Mouse (Mus musculus) limb, embryonic 10.5 days (tissue): Measurements from ENCODE around the gene Sf3a3. TPM values are rescaled to one million over a fixed set of nuclear protein-coding genes. Genes with fewer than 3 reads are reported as not detected.

Source experiments
- DNase-seq: peaks from one replicate; pipeline ENCODE4 v3.0.0-alpha.2; 2017; ENCODE audit warnings: low spot score
- H3K27ac ChIP-seq: fragments of 300-500 bp; sonication (generic); 2 replicates; pipeline ENCODE4 v1.5.1; 2016; ENCODE audit warnings: mild to moderate bottlenecking
- H3K27me3 ChIP-seq: fragments of 300-500 bp; sonication (generic); 2 replicates; pipeline ENCODE4 v1.6.1; 2016; ENCODE audit warnings: low read depth, mild to moderate bottlenecking; ENCODE audit not compliant: poor library complexity, severe bottlenecking
- H3K36me3 ChIP-seq: fragments of 300-500 bp; sonication (generic); 2 replicates; pipeline ENCODE4 v1.6.1; 2016; ENCODE audit warnings: mild to moderate bottlenecking, moderate library complexity
- H3K4me1 ChIP-seq: fragments of 300-500 bp; sonication (generic); 2 replicates; pipeline ENCODE4 v1.6.1; 2016
- H3K4me3 ChIP-seq: fragments of 300-500 bp; sonication (generic); 2 replicates; pipeline ENCODE4 v1.5.1; 2016; ENCODE audit warnings: mild to moderate bottlenecking, moderate library complexity
- H3K9me3 ChIP-seq: fragments of 300-500 bp; sonication (generic); replicated peaks from 2 replicates; pipeline ENCODE4 v1.6.1; 2016; ENCODE audit warnings: mild to moderate bottlenecking
- WGBS: fragments of 180-500 bp; shearing (Covaris S2); methylation state at CpG from one replicate; pipeline ENCODE4 v1.1.7; 2016; 5-methylcytosine and 5-hydroxymethylcytosine counted together
- polyA plus RNA-seq: library from polyadenylated mRNA; unstranded; fragments of >200 nt; fragmentation: Nextera tagmentation; extraction: Ambion mirVana; gene quantifications from 2 replicates; pipeline ENCODE4 v1.2.1, GENCODE M21; 2016

Sf3a3 gene
- 270 and 284 TPM in 2 replicates for polyA plus RNA-seq

GRCm38 (mm10) chr4:124714545-124715481 lies at the start of gene Sf3a3:
Sf3a3 (plus strand) TSS chr4:124714776.
- Histone ChIP-seq H3K27ac (peak within 1 kb of the TSS; percentile 90), H3K27me3 (no peaks in the 10 kb centered on the region), H3K9me3 (no peaks in the 10 kb centered on the region), H3K4me1 (peaks cover 28% of the 10 kb centered on the region), H3K4me3 (peak within 1 kb of the TSS; percentile 77), H3K36me3 (peaks cover 41% of the 10 kb centered on the region)
- WGBS, result under 1% methylated on average over 57 of the region's 57 CpGs
- DNase-seq, result peak; percentile 97

GRCm38 (mm10) chr4:124667476-124668033 lies 47.0 kb upstream of the Sf3a3 start:
- H3K4me1 ChIP-seq, result peaks cover 20% of the 10 kb centered on the region
- H3K36me3 ChIP-seq, result no peaks in the 10 kb centered on the region
- H3K27ac ChIP-seq, result no peak overlapping the region
- 40% methylated on average over 14 of the region's 14 CpGs for WGBS
- no peaks in the 10 kb centered on the region for H3K9me3 ChIP-seq
- no peak for DNase-seq
- peaks cover 98% of the 10 kb centered on the region for H3K27me3 ChIP-seq
- H3K4me3 ChIP-seq, result no peak overlapping the region

- DNase-seq, result no peak
- H3K36me3 ChIP-seq, result no peaks in the 10 kb centered on the region
- WGBS, result 12% methylated on average over 8 of the region's 8 CpGs
- H3K4me3 ChIP-seq, result no peak overlapping the region
- H3K27me3 ChIP-seq, result peaks cover 98% of the 10 kb centered on the region
- no peak overlapping the region for H3K27ac ChIP-seq
- H3K9me3 ChIP-seq, result no peaks in the 10 kb centered on the region
- peaks cover 25% of the 10 kb centered on the region for H3K4me1 ChIP-seq
Measured at GRCm38 (mm10) chr4:124668078-124668477, 46.5 kb upstream of the Sf3a3 start.

- Histone ChIP-seq H3K9me3 (no peaks in the 10 kb centered on the region), H3K4me3 (no peak overlapping the region), H3K27ac (no peak overlapping the region), H3K36me3 (no peaks in the 10 kb centered on the region), H3K4me1 (peaks cover 28% of the 10 kb centered on the region), H3K27me3 (peaks cover 94% of the 10 kb centered on the region)
- WGBS, result 85% methylated on average over 8 of the region's 8 CpGs
- DNase-seq, result no peak
Measured at GRCm38 (mm10) chr4:124670232-124670631, 44.3 kb upstream of the Sf3a3 start.

- Histone ChIP-seq H3K36me3 (peaks cover 6% of the 10 kb centered on the region; the same call in 1 of the 2 replicates), H3K9me3 (no peaks in the 10 kb centered on the region), H3K4me1 (peaks cover 28% of the 10 kb centered on the region), H3K27ac (no peak overlapping the region; the same call in 1 of the 2 replicates), H3K27me3 (peaks cover 80% of the 10 kb centered on the region), H3K4me3 (peak overlapping the region; percentile 36; the same call in 1 of the 2 replicates)
- peak; percentile 32 for DNase-seq
- WGBS, result 19% methylated on average over 7 of the region's 7 CpGs
Measured at GRCm38 (mm10) chr4:124671583-124671982, 43.0 kb upstream of the Sf3a3 start.

GRCm38 (mm10) chr4:124672347-124673320 lies 41.9 kb upstream of the Sf3a3 start:
- Histone ChIP-seq H3K27me3 (peaks cover 70% of the 10 kb centered on the region), H3K4me1 (peaks cover 26% of the 10 kb centered on the region), H3K27ac (no peak overlapping the region; the same call in 1 of the 2 replicates), H3K4me3 (peak overlapping the region; percentile 36), H3K36me3 (peaks cover 15% of the 10 kb centered on the region), H3K9me3 (no peaks in the 10 kb centered on the region)
- DNase-seq, result peak; percentile 49
- 3% methylated on average over 31 of the region's 31 CpGs for WGBS

- H3K27me3 ChIP-seq, result peaks cover 51% of the 10 kb centered on the region
- WGBS, result 63% methylated on average over 17 of the region's 17 CpGs
- DNase-seq, result no peak
- H3K27ac ChIP-seq, result no peak overlapping the region
- H3K4me1 ChIP-seq, result peaks cover 22% of the 10 kb centered on the region
- H3K9me3 ChIP-seq, result no peaks in the 10 kb centered on the region
- peaks cover 34% of the 10 kb centered on the region for H3K36me3 ChIP-seq
- no peak overlapping the region for H3K4me3 ChIP-seq
Measured at GRCm38 (mm10) chr4:124674334-124675032, 40.1 kb upstream of the Sf3a3 start.

GRCm38 (mm10) chr4:124675037-124675436 lies 39.5 kb upstream of the Sf3a3 start:
- DNase-seq, result peak; percentile 81
- WGBS, result 5% methylated on average over 4 of the region's 4 CpGs
- H3K36me3 ChIP-seq, result peaks cover 39% of the 10 kb centered on the region

GRCm38 (mm10) chr4:124675958-124676357 lies 38.6 kb upstream of the Sf3a3 start:
- H3K4me3 ChIP-seq, result no peak overlapping the region
- H3K27me3 ChIP-seq, result peaks cover 39% of the 10 kb centered on the region
- peaks cover 49% of the 10 kb centered on the region for H3K36me3 ChIP-seq
- no peak overlapping the region for H3K27ac ChIP-seq
- no peak for DNase-seq
- WGBS, result 84% methylated on average over 6 of the region's 6 CpGs
- H3K4me1 ChIP-seq, result peaks cover 22% of the 10 kb centered on the region
- no peaks in the 10 kb centered on the region for H3K9me3 ChIP-seq

More at GRCm38 (mm10) chr4:124675037-124675436, 39.5 kb upstream of the Sf3a3 start:
- no peak overlapping the region for H3K4me3 ChIP-seq
- peaks cover 22% of the 10 kb centered on the region for H3K4me1 ChIP-seq
- no peaks in the 10 kb centered on the region for H3K9me3 ChIP-seq
- peaks cover 48% of the 10 kb centered on the region for H3K27me3 ChIP-seq
- no peak overlapping the region for H3K27ac ChIP-seq

GRCm38 (mm10) chr4:124682270-124682669 lies 32.3 kb upstream of the Sf3a3 start:
- Histone ChIP-seq H3K36me3 (peaks cover 94% of the 10 kb centered on the region), H3K27ac (no peak overlapping the region), H3K4me1 (no peaks in the 10 kb centered on the region), H3K27me3 (no peaks in the 10 kb centered on the region), H3K4me3 (no peak overlapping the region), H3K9me3 (no peaks in the 10 kb centered on the region)
- no peak for DNase-seq
- 75% methylated on average over 7 of the region's 7 CpGs for WGBS

GRCm38 (mm10) chr4:124683474-124683873 lies 31.1 kb upstream of the Sf3a3 start:
- no peaks in the 10 kb centered on the region for H3K9me3 ChIP-seq
- no peaks in the 10 kb centered on the region for H3K27me3 ChIP-seq
- H3K36me3 ChIP-seq, result peaks cover 95% of the 10 kb centered on the region
- no peak overlapping the region for H3K4me3 ChIP-seq
- DNase-seq, result no peak
- no peaks in the 10 kb centered on the region for H3K4me1 ChIP-seq
- WGBS, result 90% methylated on average over 4 of the region's 4 CpGs
- H3K27ac ChIP-seq, result no peak overlapping the region

- Histone ChIP-seq H3K27ac (no peak overlapping the region), H3K4me3 (no peak overlapping the region), H3K36me3 (peaks cover 92% of the 10 kb centered on the region), H3K27me3 (no peaks in the 10 kb centered on the region), H3K4me1 (no peaks in the 10 kb centered on the region), H3K9me3 (no peaks in the 10 kb centered on the region)
- DNase-seq, result no peak
- 86% methylated on average over 4 of the region's 4 CpGs for WGBS
Measured at GRCm38 (mm10) chr4:124685004-124685403, 29.6 kb upstream of the Sf3a3 start.
